Mouse (Mus musculus): ENCODE results near the gene Hs3st2. TPM values are rescaled to one million over a fixed set of nuclear protein-coding genes. Genes with fewer than 3 reads are reported as not detected.

The Hs3st2 gene
- polyA plus RNA-seq, 1 experiment from 2014 or later: 0.09 TPM

DNA sequence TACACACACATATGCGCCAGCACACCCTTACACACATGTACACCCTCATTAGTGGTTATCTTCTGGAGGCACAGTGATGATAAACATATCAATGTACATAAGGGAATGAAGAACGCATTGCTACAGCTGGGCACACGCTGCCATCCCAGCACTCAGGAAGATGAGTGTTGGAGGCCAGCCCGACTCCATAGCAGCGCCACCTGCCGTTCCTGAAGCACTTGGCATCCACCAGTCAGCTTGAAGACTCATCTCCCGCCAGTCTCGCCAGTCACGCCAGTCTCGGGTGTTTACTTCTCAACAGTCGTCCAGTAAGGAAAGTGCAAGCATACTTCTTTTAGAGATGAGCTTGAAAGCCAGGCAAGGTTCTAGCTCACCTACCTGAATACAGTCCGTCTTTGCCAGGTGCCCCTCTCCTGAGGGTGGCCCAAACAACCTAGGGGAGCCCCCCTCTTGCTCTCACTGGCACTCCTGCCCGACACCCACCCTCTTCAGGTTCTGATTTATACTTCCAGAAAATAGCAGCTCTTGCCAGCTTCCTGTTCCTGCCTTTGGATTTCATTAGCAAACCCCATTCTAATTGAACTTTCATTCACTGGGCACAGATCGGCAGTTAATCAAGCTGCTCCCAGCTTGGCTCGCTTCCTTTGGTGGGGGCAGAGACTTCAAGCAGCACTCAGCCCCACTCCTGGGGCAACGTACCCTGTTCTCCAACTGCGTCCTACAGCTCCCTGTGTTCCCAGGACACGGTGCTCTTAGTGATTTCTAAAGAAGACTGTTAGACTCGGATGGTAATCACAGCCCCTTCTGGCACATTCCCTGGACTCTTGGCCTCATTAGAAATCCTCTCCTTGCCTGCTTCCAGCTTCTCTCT, 148.0 kb downstream of the Hs3st2 start:
- ATAC-seq (replicated peaks; ENCODE audit: insufficient number of reproducible peaks, low FRiP score, low TSS enrichment): no peak
- H3K4me2 ChIP-seq: no peak overlapping the region
- 40% methylated on average over 19 of the region's 19 CpGs for WGBS (ENCODE audit: insufficient replicate concordance)
- H3K4me3 ChIP-seq (ENCODE audit: low read depth, low read length): no peak overlapping the region
- no peaks in the 10 kb centered on the region for H3K9me3 ChIP-seq (replicated peaks; ENCODE audit: control insufficient read depth, low read length)
- no peaks in the 10 kb centered on the region for H3K27me3 ChIP-seq (ENCODE audit: control insufficient read depth, insufficient read depth, low read length)
- no peaks in the 10 kb centered on the region for H3K36me3 ChIP-seq (ENCODE audit: control insufficient read depth, insufficient read depth, low read length)
- no peak overlapping the region for H3K27ac ChIP-seq (ENCODE audit: low read depth, low read length)
- H3K4me1 ChIP-seq (ENCODE audit: control insufficient read depth, insufficient read depth, low read length): no peaks in the 10 kb centered on the region
- no peak overlapping the region for H3K9ac ChIP-seq (ENCODE audit: low read depth, low read length)

DNA sequence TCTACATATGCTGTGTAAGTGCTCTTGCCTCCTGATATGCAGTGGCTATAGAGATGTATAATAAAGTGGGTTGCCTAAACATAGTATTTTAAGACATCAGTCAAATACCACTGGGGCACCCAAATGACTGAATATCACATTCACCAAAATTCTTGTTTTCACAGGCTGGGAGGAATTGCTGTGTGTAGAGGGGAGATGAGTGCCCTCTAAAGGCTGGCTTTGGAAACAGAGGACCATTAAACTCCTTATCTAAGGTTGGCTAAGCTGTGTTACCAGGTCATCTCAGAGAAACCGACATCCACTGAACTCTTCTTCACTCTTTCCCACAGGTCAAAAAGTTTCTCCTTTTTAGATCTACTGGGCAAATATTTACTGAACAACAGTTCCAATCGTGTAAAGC, 150.8 kb downstream of the Hs3st2 start:
- H3K36me3 ChIP-seq (ENCODE audit: control insufficient read depth, insufficient read depth, low read length): no peaks in the 10 kb centered on the region
- H3K27me3 ChIP-seq (ENCODE audit: control insufficient read depth, insufficient read depth, low read length): no peaks in the 10 kb centered on the region
- H3K4me3 ChIP-seq (ENCODE audit: low read depth, low read length): no peak overlapping the region
- no peak for ATAC-seq (replicated peaks; ENCODE audit: insufficient number of reproducible peaks, low FRiP score, low TSS enrichment)
- H3K9me3 ChIP-seq (replicated peaks; ENCODE audit: control insufficient read depth, low read length): no peaks in the 10 kb centered on the region
- no peaks in the 10 kb centered on the region for H3K4me1 ChIP-seq (ENCODE audit: control insufficient read depth, insufficient read depth, low read length)
- no peak overlapping the region for H3K27ac ChIP-seq (ENCODE audit: low read depth, low read length)
- no peak overlapping the region for H3K9ac ChIP-seq (ENCODE audit: low read depth, low read length)
- H3K4me2 ChIP-seq: no peak overlapping the region
- 39% methylated on average over 2 of the region's 2 CpGs for WGBS (ENCODE audit: insufficient replicate concordance)

DNA sequence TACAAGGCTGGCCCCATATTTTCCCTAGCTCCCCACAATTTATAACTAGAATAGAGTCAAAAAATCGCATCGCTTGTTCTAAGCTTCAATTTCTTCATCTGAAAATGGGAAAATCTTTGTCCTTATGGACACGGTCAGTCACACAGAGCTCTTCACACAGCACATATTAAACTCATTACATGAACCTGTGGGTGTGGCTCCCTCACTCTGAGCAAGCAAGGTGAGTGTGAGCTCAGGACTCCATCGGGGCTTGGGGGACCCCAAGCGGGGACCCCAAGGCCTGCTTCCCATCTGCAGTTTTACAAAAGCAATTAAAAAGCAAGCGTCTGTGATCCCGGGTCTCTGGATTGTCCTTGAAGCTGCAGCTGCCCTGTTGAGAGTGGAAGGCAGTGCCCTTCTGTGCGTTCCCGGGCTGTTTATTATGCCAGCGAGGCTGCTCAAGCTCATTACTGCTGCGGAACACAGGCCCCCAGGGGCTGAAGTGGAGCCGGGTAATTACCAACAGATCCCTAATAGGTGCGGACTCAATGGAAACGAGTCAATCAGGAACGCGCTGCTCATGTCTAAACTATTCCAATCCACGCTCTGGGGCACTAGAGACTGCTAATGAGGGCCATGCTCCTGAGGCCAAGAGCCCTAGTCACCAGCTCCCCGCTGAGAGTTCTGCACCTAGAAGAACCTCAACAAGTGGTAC, 157.8 kb downstream of the Hs3st2 start:
- no peak for ATAC-seq (replicated peaks; ENCODE audit: insufficient number of reproducible peaks, low FRiP score, low TSS enrichment)
- Histone ChIP-seq H3K27me3 (ENCODE audit: control insufficient read depth, insufficient read depth, low read length) (no peaks in the 10 kb centered on the region), H3K9me3 (replicated peaks; ENCODE audit: control insufficient read depth, low read length) (no peaks in the 10 kb centered on the region), H3K27ac (ENCODE audit: low read depth, low read length) (no peak overlapping the region), H3K9ac (ENCODE audit: low read depth, low read length) (no peak overlapping the region), H3K4me2 (no peak overlapping the region), H3K4me3 (ENCODE audit: low read depth, low read length) (no peak overlapping the region), H3K36me3 (ENCODE audit: control insufficient read depth, insufficient read depth, low read length) (no peaks in the 10 kb centered on the region), H3K4me1 (ENCODE audit: control insufficient read depth, insufficient read depth, low read length) (no peaks in the 10 kb centered on the region)
- 76% methylated on average over 18 of the region's 18 CpGs for WGBS (ENCODE audit: insufficient replicate concordance)
